19 mouse cellular contexts compared by ENCODE assay signal in genomic region chr16:23887910-23888579, GRCm38 (mm10). TPM values are rescaled to one million over a fixed set of nuclear protein-coding genes. Genes with fewer than 3 reads are reported as not detected.
"Had no signal": no experiment of that assay in that cellular context is flagged by ENCODE, and none has a peak within 500 bp of the region (broad histone marks: within the 10 kb centered on the region; RNA-seq: fewer than 3 reads in every experiment).

No protein-coding gene starts in this region.

- H3K36me3 ChIP-seq: limb, embryonic 10.5 days; liver, embryonic 15.5 days; midbrain, embryonic 10.5 days had no signal

- H3K4me2 ChIP-seq: liver, embryonic 11.5 days; liver, embryonic 15.5 days had no signal

- H3K9me3 ChIP-seq: limb, embryonic 10.5 days; liver, embryonic 15.5 days; midbrain, embryonic 10.5 days had no signal

- H3K4me1 ChIP-seq: liver, embryonic 15.5 days had no signal

- DNase-seq: kidney, adult 8-10 months; kidney, postnatal 25 days; lung, adult 2 months; lung, postnatal 36 days; right cerebral cortex, adult 18-20 months; right cerebral cortex, postnatal 25 days; thymus, postnatal 14 days had no signal

- H3K27ac ChIP-seq: left cerebral cortex, adult 2 months; limb, embryonic 10.5 days; liver, embryonic 15.5 days; midbrain, embryonic 10.5 days had no signal

- H3K4me3 ChIP-seq: left cerebral cortex, adult 2 months; limb, embryonic 10.5 days; liver, embryonic 15.5 days; midbrain, embryonic 10.5 days had no signal

- ATAC-seq: lung, postnatal 0 days; midbrain, embryonic 16.5 days had no signal

- H3K9ac ChIP-seq: liver, embryonic 15.5 days had no signal

RNA-seq across cellular contexts. Expression of gene Sst, which starts 2.7 kb away (rescaled TPM):
- total RNA-seq: megakaryocyte progenitor cell, adult 5-6 weeks had no signal
- polyA plus RNA-seq: lung, adult 2 months; lung, postnatal 0 days had no signal

RNA-seq across cellular contexts. Expression of gene Rtp2, which starts 44.1 kb away (rescaled TPM):
- total RNA-seq: left cerebral cortex, adult 2 months; megakaryocyte progenitor cell, adult 5-6 weeks had no signal
- polyA plus RNA-seq: kidney, embryonic 16.5 days; limb, embryonic 10.5 days; limb, embryonic 14.5 days; liver, embryonic 11.5 days; liver, embryonic 15.5 days; lung, adult 2 months; lung, postnatal 0 days; midbrain, embryonic 10.5 days; small intestine, adult 2 months; stomach, embryonic 16.5 days had no signal
